Mouse (Mus musculus): ENCODE results near the gene Sept3.

- TF ChIP-seq POLR2A (IDR thresholded peaks at IDR 0.05; ENCODE audit: extremely low read depth, insufficient read depth, low read length), result no peak
- TF ChIP-seq CTCF (IDR thresholded peaks at IDR 0.05; ENCODE audit: low read depth, low read length), result no peak
These were observed 15.6 kb downstream of the Sept3 start for GRCm38 (mm10) chr15:82290252-82290651.
